Mouse (Mus musculus) hindbrain, embryonic 14.5 days (tissue): ENCODE data around the gene Xpnpep1. TPM values are rescaled to one million over a fixed set of nuclear protein-coding genes. Genes with fewer than 3 reads are reported as not detected.

ENCODE experiments used
- ATAC-seq: fragments of 200-750 bp; cut with Nextera tagmentation; 2 replicates; pipeline ENCODE4 v1.8.0; 2017; ENCODE audit warnings: moderate number of reproducible peaks, mild to moderate bottlenecking, moderate TSS enrichment, moderate library complexity; ENCODE audit not compliant: low FRiP score
- DNase-seq: peaks from one replicate; pipeline ENCODE4 v3.0.0-alpha.2; 2015; ENCODE audit warnings: low spot score
- H3K27ac ChIP-seq: fragments of 300-500 bp; sonication (generic); 2 replicates; pipeline ENCODE4 v1.5.1; 2014; ENCODE audit warnings: mild to moderate bottlenecking, moderate library complexity
- H3K27me3 ChIP-seq: fragments of 300-500 bp; sonication (generic); 2 replicates; pipeline ENCODE4 v1.6.1; 2014; ENCODE audit warnings: mild to moderate bottlenecking, low read length, mixed read lengths; ENCODE audit not compliant: control insufficient read depth, insufficient read depth
- H3K36me3 ChIP-seq: fragments of 300-500 bp; sonication (generic); replicated peaks from 2 replicates; pipeline ENCODE4 v1.6.1; 2014; ENCODE audit not compliant: control insufficient read depth, insufficient read depth
- H3K4me1 ChIP-seq: fragments of 300-500 bp; sonication (generic); replicated peaks from 2 replicates; pipeline ENCODE4 v1.6.1; 2014; ENCODE audit warnings: antibody characterized with exemption, low read length, mixed read lengths; ENCODE audit not compliant: control insufficient read depth, insufficient read depth
- H3K4me2 ChIP-seq: fragments of 300-500 bp; sonication (generic); replicated peaks from 2 replicates; pipeline ENCODE4 v1.6.1; 2014; ENCODE audit warnings: mild to moderate bottlenecking, moderate library complexity
- H3K4me3 ChIP-seq: fragments of 300-500 bp; sonication (generic); replicated peaks from 2 replicates; pipeline ENCODE4 v1.5.1; 2014; ENCODE audit warnings: mild to moderate bottlenecking, low read length
- H3K9ac ChIP-seq: fragments of 300-500 bp; sonication (generic); 2 replicates; pipeline ENCODE4 v1.6.1; 2014
- H3K9me3 ChIP-seq: fragments of 300-500 bp; sonication (generic); 2 replicates; pipeline ENCODE4 v1.6.1; 2016; ENCODE audit warnings: low read length; ENCODE audit not compliant: control insufficient read depth
- WGBS: fragments of 180-500 bp; shearing (Covaris S2); extraction: QIAGEN DNeasy Blood & Tissue Kit; methylation state at CpG from one replicate; pipeline ENCODE4 v1.1.7; 2014; 5-methylcytosine and 5-hydroxymethylcytosine counted together
- polyA plus RNA-seq: library from polyadenylated mRNA; unstranded; fragments of >200 nt; fragmentation: Nextera tagmentation; extraction: Ambion mirVana; gene quantifications from 2 replicates; pipeline ENCODE4 v1.2.1, GENCODE M21; 2014

The Xpnpep1 gene
- polyA plus RNA-seq, 1 experiment from 2014 or later = 135 TPM

DNA sequence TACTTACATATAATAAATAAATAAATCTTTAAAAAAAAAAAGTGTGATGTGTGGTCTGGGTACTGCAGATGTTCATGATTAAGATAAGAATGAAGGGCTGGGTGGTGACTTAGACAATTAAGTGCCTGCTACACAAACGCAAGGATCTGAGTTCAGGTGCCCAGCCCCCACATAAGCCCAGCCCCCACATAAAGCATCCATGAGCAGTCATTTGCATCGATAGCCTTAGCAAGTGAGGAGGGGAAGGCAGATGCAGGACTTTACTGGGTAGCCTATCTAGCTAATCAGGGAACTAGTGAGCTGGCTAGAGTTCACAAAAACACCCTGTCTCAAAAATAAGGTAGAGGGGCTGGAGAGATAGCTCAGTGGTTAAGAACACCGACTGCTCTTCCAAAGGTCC is 29.4 kb upstream of the Xpnpep1 start:
- DNase-seq = no peak
- 86% methylated on average over 3 of the region's 3 CpGs for WGBS
- Histone ChIP-seq H3K4me1 (no peaks in the 10 kb centered on the region), H3K9ac (no peak overlapping the region), H3K4me2 (no peak overlapping the region), H3K27ac (no peak overlapping the region), H3K27me3 (no peaks in the 10 kb centered on the region), H3K9me3 (no peaks in the 10 kb centered on the region), H3K36me3 (no peaks in the 10 kb centered on the region), H3K4me3 (no peak overlapping the region)
- no peak for ATAC-seq

DNA sequence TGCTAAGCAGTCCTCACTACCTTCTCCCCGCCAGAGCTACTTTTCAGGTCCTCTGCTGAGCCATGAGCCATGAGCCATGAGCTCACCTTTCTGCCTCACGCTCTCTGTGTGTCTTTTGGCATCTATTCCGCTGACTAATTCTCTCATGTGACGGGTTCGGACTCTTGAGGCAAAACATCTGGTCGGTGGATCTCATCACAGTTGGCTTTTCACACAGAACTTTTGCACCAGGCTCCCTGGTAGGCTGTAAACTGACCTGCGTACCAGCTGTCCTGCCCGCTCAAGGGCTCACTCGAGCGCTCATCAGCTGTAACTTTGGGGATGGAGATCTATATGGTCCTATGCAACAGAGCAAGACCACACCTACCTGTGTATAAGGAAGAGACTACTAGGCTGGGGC is 26.9 kb upstream of the Xpnpep1 start:
- Histone ChIP-seq H3K9ac (no peak overlapping the region), H3K36me3 (no peaks in the 10 kb centered on the region), H3K27ac (no peak overlapping the region), H3K4me1 (no peaks in the 10 kb centered on the region), H3K27me3 (no peaks in the 10 kb centered on the region), H3K4me3 (no peak overlapping the region), H3K4me2 (no peak overlapping the region), H3K9me3 (no peaks in the 10 kb centered on the region)
- no peak for DNase-seq
- WGBS = 71% methylated on average over 10 of the region's 10 CpGs
- ATAC-seq = no peak

GRCm38 (mm10) chr19:53066531-53066930 is 26.5 kb upstream of the Xpnpep1 start:
- H3K27ac ChIP-seq = no peak overlapping the region
- DNase-seq = no peak
- H3K36me3 ChIP-seq = no peaks in the 10 kb centered on the region
- no peak for ATAC-seq
- H3K9me3 ChIP-seq = no peaks in the 10 kb centered on the region
- no peak overlapping the region for H3K4me3 ChIP-seq
- H3K4me2 ChIP-seq = no peak overlapping the region
- no peaks in the 10 kb centered on the region for H3K27me3 ChIP-seq
- H3K4me1 ChIP-seq = no peaks in the 10 kb centered on the region
- WGBS = 61% methylated on average over 8 of the region's 9 CpGs
- no peak overlapping the region for H3K9ac ChIP-seq

DNA sequence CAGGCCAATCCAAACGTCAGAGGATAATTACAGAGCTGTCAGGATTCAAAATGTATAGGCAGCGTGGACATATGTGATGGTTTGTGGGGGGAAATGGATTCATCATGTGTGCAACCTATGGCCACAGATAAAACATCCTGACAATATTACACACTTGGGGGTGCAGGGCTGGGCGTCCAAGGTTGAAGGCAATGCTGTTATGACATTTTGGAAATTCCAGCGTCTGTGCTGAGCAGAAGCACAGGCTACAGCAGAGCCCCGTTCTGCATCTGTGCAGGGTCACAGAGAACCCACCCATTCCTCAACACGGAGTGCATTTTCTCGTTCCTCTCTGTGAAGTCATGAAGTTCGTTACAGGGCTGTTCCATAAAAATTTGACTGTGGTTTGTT is 25.0 kb upstream of the Xpnpep1 start:
- no peaks in the 10 kb centered on the region for H3K9me3 ChIP-seq
- H3K4me2 ChIP-seq = no peak overlapping the region
- no peak overlapping the region for H3K9ac ChIP-seq
- H3K36me3 ChIP-seq = no peaks in the 10 kb centered on the region
- H3K27ac ChIP-seq = no peak overlapping the region
- no peak overlapping the region for H3K4me3 ChIP-seq
- 74% methylated on average over 8 of the region's 8 CpGs for WGBS
- no peaks in the 10 kb centered on the region for H3K27me3 ChIP-seq
- no peaks in the 10 kb centered on the region for H3K4me1 ChIP-seq
- DNase-seq = no peak
- ATAC-seq = no peak

GRCm38 (mm10) chr19:53064292-53064971 is 24.4 kb upstream of the Xpnpep1 start:
- Histone ChIP-seq H3K27ac (no peak overlapping the region), H3K4me1 (no peaks in the 10 kb centered on the region), H3K9ac (no peak overlapping the region), H3K27me3 (no peaks in the 10 kb centered on the region), H3K9me3 (no peaks in the 10 kb centered on the region), H3K4me2 (no peak overlapping the region), H3K4me3 (no peak overlapping the region), H3K36me3 (no peaks in the 10 kb centered on the region)
- ATAC-seq (no peak), DNase-seq (no peak)
- WGBS = 77% methylated on average over 12 of the region's 12 CpGs

GRCm38 (mm10) chr19:53062046-53062445 is 22.0 kb upstream of the Xpnpep1 start:
- H3K27me3 ChIP-seq = no peaks in the 10 kb centered on the region
- no peak overlapping the region for H3K9ac ChIP-seq
- H3K4me3 ChIP-seq = no peak overlapping the region
- DNase-seq (no peak), ATAC-seq (no peak)
- H3K9me3 ChIP-seq = no peaks in the 10 kb centered on the region
- WGBS = 42% methylated on average over 3 of the region's 3 CpGs
- no peak overlapping the region for H3K27ac ChIP-seq
- H3K36me3 ChIP-seq = no peaks in the 10 kb centered on the region
- no peak overlapping the region for H3K4me2 ChIP-seq
- no peaks in the 10 kb centered on the region for H3K4me1 ChIP-seq

DNA sequence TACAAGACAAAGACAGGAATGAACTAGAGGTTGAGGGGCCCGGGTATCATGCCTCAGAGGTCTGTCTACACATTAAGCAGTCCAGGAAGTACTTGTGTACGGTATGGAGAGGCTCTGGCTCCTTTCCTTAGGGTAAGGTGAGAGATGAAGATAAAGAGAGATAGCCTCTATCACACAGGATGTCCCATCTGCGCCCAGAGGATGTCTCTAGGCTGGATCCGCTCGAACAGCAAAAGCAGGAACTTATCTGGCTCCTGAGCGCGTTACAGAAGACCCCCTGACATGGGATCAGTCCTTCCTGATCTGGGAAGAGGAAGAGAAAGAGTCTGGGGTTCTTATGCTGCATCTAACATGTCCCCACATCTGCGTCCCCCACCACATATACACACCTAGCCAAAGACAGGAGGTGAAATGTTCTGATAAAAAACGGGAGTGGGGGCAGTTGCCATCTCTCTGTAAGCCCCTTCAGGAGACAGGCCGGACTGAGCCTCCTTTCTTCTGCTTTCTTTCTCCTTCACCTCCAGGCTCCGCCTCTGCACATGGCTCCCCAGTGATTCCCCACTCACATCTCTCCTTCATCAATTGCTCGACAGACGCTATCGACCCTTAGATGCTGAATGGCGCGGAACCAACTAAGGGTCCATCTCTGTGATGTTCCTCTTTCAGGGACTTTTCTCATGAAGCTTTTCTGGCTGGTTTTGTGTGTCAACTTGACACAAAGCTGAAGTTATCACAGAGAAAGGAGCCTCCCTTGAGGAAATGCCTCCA is 19.5 kb upstream of the Xpnpep1 start:
- Histone ChIP-seq H3K27ac (no peak overlapping the region), H3K36me3 (no peaks in the 10 kb centered on the region), H3K4me2 (no peak overlapping the region), H3K27me3 (no peaks in the 10 kb centered on the region), H3K9me3 (no peaks in the 10 kb centered on the region), H3K4me3 (no peak overlapping the region), H3K9ac (no peak overlapping the region), H3K4me1 (no peaks in the 10 kb centered on the region)
- no peak for DNase-seq
- no peak for ATAC-seq
- 90% methylated on average over 16 of the region's 16 CpGs for WGBS

DNA sequence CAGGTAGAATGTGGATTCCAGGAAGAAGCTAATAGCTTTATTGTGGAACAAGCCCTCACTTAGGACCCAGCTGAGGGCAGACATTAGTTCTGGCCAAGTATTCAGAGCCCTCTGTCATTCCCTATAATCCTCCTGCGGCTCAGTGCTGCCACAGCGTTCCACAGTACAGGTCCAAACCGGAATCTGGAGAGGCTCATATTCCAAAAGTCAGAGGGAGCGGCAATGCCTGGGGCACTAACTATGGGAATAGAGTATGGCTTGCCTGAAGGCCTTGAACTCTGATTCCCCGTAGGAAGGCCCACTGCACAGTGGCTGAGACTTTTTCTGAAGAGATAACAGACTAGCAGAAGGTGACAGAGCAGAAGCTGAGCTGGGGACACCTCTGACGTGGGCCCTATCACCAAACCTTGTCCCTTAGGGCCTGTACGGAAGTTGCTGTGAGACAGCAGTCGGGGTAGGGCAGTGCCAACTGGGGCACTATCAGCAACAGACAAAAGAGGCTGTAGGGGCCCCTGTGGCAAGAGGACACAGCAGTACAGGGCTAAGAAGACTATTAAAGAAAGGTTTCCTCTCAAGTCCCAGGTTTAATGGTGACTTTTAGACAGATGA is 18.8 kb upstream of the Xpnpep1 start:
- H3K4me3 ChIP-seq = no peak overlapping the region
- H3K27me3 ChIP-seq = no peaks in the 10 kb centered on the region
- DNase-seq (no peak), ATAC-seq (no peak)
- no peak overlapping the region for H3K27ac ChIP-seq
- H3K4me1 ChIP-seq = no peaks in the 10 kb centered on the region
- no peak overlapping the region for H3K9ac ChIP-seq
- WGBS = 87% methylated on average over 8 of the region's 8 CpGs
- H3K4me2 ChIP-seq = no peak overlapping the region
- no peaks in the 10 kb centered on the region for H3K36me3 ChIP-seq
- no peaks in the 10 kb centered on the region for H3K9me3 ChIP-seq

DNA sequence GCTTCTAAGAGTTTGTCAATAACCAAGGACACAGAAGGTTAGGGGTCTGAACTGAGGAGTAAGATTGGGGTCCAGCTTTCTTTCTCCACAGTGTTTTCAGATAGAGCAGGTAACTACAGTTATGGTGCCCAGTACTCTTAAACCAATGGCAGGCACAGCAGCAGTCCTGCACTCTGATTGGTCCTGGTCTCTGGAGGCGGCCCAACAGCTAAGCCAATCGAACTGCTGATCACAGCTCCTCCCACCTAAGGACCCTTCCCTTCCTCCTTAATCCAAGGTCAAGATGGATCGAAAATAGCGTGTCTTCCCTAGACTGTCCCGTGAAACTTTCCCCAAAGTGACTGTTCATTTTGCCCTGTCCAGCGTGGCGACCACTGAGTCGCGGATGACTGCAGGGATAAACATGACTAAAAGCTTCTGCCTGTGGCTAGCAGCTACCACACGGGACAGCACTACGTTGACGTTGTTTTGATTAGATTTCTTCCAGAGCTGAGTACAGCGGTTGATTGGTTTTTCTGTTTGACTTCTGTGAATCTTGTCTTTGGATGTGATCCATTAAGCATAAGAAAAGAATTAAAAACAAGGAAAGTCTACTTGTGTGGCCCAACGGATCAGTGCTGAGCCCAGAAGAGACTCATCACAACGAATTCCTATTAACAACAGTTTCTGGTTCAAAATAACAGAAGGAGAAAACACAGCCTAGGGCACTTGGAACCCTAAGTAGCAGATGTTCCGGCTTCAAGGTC is 18.1 kb upstream of the Xpnpep1 start:
- no peak for DNase-seq

More for the DNA sequence above, 18.1 kb upstream of the Xpnpep1 start:
- no peak for ATAC-seq
- no peak overlapping the region for H3K4me3 ChIP-seq
- no peaks in the 10 kb centered on the region for H3K9me3 ChIP-seq
- no peaks in the 10 kb centered on the region for H3K4me1 ChIP-seq
- WGBS = 86% methylated on average over 16 of the region's 16 CpGs
- no peak overlapping the region for H3K27ac ChIP-seq
- no peak overlapping the region for H3K9ac ChIP-seq
- no peak overlapping the region for H3K4me2 ChIP-seq
- H3K27me3 ChIP-seq = no peaks in the 10 kb centered on the region
- H3K36me3 ChIP-seq = no peaks in the 10 kb centered on the region
